Mouse (Mus musculus) liver, adult 2 months (tissue): ENCODE measurements around the gene Ttc37. TPM values are rescaled to one million over a fixed set of nuclear protein-coding genes. Genes with fewer than 3 reads are reported as not detected.

ENCODE experiments used
- DNase-seq: peaks from one replicate; pipeline ENCODE4 v3.0.0-alpha.2; 2011; ENCODE audit warnings: low read depth, low spot score; ENCODE audit errors: extremely low read depth
- H3K27ac ChIP-seq: fragments of 200-500 bp; replicated peaks from 2 replicates; pipeline ENCODE4 v1.5.1; 2012; ENCODE audit warnings: low read depth, mild to moderate bottlenecking, control low read depth, inconsistent platforms, low read length; ENCODE audit not compliant: insufficient read depth
- H3K27me3 ChIP-seq: fragments of 200-500 bp; 2 replicates; pipeline ENCODE4 v1.6.1; 2012; ENCODE audit warnings: mild to moderate bottlenecking, moderate library complexity, low read length, inconsistent platforms; ENCODE audit not compliant: control insufficient read depth, insufficient read depth
- H3K36me3 ChIP-seq: fragments of 200-500 bp; 2 replicates; pipeline ENCODE4 v1.6.1; 2012; ENCODE audit warnings: low read length, inconsistent platforms; ENCODE audit not compliant: control insufficient read depth, insufficient read depth
- H3K4me1 ChIP-seq: fragments of 200-500 bp; 2 replicates; pipeline ENCODE4 v1.6.1; 2011; ENCODE audit warnings: low read length; ENCODE audit not compliant: control insufficient read depth, insufficient read depth
- H3K4me3 ChIP-seq: fragments of 200-500 bp; 2 replicates; pipeline ENCODE4 v1.5.1; 2011; ENCODE audit warnings: low read depth, mild to moderate bottlenecking, control low read depth, low read length, moderate library complexity; ENCODE audit not compliant: insufficient read depth
- H3K79me2 ChIP-seq: fragments of 200-500 bp; 2 replicates; pipeline ENCODE4 v1.6.1; 2012; ENCODE audit warnings: inconsistent platforms, mild to moderate bottlenecking, low read length, moderate library complexity; ENCODE audit not compliant: control insufficient read depth, insufficient read depth
- H3K9ac ChIP-seq: fragments of 200-500 bp; 2 replicates; pipeline ENCODE4 v1.6.1; 2012; ENCODE audit warnings: low read depth, mild to moderate bottlenecking, control low read depth, inconsistent platforms, low read length
- CTCF ChIP-seq: fragments of 200-500 bp; IDR thresholded peaks from 2 replicates; pipeline ENCODE4 v1.5.1; 2011; ENCODE audit warnings: low read depth, low read length, control low read depth
- POLR2A ChIP-seq: fragments of 200-500 bp; IDR thresholded peaks from 2 replicates; pipeline ENCODE4 v1.6.1; 2011; ENCODE audit warnings: low read length, control low read depth; ENCODE audit not compliant: insufficient read depth; ENCODE audit errors: extremely low read depth
- WGBS: fragments of 180-500 bp; shearing (Covaris S2); methylation state at CpG from one replicate; pipeline ENCODE4 v1.1.7; 2018; 5-methylcytosine and 5-hydroxymethylcytosine counted together
- polyA plus RNA-seq: library from polyadenylated mRNA; depleted of rRNA; stranded (reverse); fragments of >200 nt; gene quantifications from 2 replicates; pipeline ENCODE4 v1.2.3, GENCODE M21; 2012; rRNA removed
- total RNA-seq: library from RNA; depleted of rRNA; stranded (reverse); fragments of >200 nt; gene quantifications from 2 replicates; pipeline ENCODE4 v1.2.3, GENCODE M21; 2014; rRNA removed

Gene Ttc37
- total RNA-seq (13.3 and 14.5 TPM in 2 replicates), polyA plus RNA-seq (4.0 and 4.8 TPM in 2 replicates)

DNA sequence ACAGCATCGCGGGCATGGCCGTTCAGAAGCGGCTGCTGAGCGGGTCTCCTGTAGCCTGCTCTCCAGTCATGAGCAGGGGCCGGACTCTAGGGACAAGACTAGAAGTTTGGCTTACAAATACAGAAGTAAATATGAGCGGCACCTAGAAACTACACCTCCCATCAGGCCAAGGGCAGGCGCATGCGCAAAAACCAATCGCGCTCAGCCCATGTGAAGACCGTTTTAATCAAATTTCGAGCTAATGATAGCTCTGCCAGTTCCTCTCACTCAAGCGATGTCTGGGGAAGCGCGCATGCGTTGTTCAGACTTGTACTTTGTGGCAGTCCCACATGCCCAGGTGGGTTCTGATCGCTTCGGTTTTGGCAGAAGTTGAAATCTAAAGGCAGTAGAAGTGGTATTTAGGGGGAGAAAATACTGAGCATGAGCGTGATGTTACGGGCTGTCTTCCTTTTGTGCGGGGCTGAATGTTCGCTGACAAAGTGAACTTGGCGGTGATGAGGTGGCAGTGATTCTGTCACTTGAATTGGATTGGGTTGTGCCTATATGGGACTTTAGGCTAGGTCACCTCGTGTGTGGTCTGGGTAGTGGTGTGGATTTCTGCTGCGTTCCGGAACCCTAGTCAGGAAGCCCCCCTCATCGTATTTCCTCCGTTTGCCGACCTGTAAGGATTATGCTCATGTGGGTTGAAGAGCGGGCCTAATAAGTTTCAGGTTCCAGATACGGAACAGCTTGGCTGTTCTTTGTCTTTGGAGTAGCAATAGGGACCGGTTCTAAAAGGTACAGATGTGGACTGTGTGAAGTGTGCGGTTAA, at the start of gene Ttc37, which contains the start of gene Arsk:
TSS of gene Ttc37 (plus strand) at position 242 of the 811 bp plus-strand sequence.
TSS of gene Arsk (minus strand) at position 168 of the 811 bp plus-strand sequence.
- H3K27me3 ChIP-seq, result no peaks in the 10 kb centered on the region
- peak within 1 kb of the TSS; percentile 78 for H3K9ac ChIP-seq
- H3K27ac ChIP-seq, result peak within 1 kb of the TSS; percentile 73
- peak; percentile 97 for DNase-seq
- H3K4me3 ChIP-seq, result peak within 1 kb of the TSS; percentile 84
- H3K36me3 ChIP-seq, result no peaks in the 10 kb centered on the region; the same call in 1 of the 2 replicates
- TF ChIP-seq POLR2A, result no peak
- TF ChIP-seq CTCF, result no peak
- H3K4me1 ChIP-seq, result peaks cover 5% of the 10 kb centered on the region
- peaks cover 5% of the 10 kb centered on the region; the same call in 1 of the 2 replicates for H3K79me2 ChIP-seq
- under 1% methylated on average over 34 of the region's 34 CpGs for WGBS

DNA sequence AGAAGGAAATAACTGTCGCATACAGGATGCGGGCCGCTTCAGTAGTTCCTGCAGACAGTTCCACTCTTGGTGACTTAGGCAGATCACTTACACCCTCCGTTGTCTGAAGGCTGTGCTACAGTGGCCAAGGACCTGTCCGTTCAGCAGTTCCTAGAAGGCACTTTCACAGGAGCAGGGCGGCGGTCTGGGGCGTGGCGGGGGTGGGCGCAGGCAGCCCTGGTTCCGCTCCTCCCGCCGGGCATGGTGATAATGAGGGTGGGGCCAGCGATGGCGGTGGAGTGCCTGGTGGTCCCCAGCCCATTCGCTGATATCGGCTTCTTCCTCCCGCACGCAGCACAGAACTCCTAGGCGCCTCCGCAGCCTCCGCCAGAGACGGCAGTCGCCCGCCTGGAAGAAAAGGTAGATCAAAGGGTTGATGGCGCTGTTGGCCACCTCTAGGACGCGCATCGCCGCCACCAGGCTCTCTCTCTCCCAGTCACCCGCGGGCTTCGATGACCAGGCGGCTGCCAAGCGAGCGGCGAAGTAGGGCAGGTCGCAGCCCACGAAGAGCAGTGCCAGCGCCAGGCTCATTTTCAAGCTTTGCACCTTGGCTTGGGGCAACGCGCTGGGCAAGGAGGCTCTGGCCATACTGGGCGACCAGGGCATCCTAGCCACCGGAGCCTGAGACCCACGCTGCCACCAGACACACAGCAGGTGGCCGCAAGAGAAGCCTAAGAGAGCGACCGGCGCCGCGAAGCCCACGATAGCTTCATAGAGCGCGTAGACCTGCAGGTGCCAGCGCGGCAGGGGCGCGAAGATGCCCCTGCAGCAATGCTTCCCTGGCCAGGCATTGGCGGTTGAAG, 42.9 kb upstream of the Ttc37 start:
- H3K27me3 ChIP-seq, result peaks cover 12% of the 10 kb centered on the region
- peak overlapping the region; percentile 16; the same call in 1 of the 2 replicates for H3K9ac ChIP-seq
- H3K36me3 ChIP-seq, result no peaks in the 10 kb centered on the region
- peaks cover 9% of the 10 kb centered on the region for H3K4me1 ChIP-seq
- peak overlapping the region; percentile 62; the same call in 1 of the 2 replicates for H3K4me3 ChIP-seq
- TF ChIP-seq POLR2A, result no peak
- WGBS, result 4% methylated on average over 59 of the region's 59 CpGs
- peak; percentile 13 for DNase-seq
- no peak overlapping the region for H3K27ac ChIP-seq
- no peaks in the 10 kb centered on the region for H3K79me2 ChIP-seq

DNA sequence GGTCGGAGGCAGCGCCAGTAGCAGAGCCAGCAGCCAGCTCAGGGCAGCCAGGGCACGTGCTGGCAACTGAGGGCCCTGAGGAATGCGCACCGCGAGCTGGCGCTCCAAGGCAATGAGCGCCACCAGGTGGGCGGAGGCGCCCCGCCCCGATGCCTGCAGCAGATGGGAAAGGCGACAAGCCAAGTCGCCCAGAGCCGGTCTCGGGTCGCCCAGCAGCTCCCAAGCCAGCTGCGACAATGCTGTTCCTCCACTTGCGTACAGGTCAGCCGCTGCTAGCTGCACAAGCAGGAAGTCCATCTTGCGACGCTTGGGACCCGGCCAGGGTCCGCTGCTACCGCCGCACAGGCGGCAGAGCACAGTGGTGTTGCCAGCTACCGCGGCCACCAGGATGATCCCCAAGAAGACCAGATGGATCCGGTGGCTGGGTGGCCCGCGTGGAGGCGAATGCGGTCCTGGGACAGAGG, 42.2 kb upstream of the Ttc37 start:
- DNase-seq, result peak; percentile 39
- no peak overlapping the region for H3K27ac ChIP-seq
- WGBS, result 1% methylated on average over 34 of the region's 34 CpGs
- no peak for TF ChIP-seq POLR2A
- peak; percentile 52 for TF ChIP-seq CTCF
- H3K79me2 ChIP-seq, result no peaks in the 10 kb centered on the region
- H3K27me3 ChIP-seq, result peaks cover 12% of the 10 kb centered on the region
- peak overlapping the region; percentile 62; the same call in 1 of the 2 replicates for H3K4me3 ChIP-seq
- no peaks in the 10 kb centered on the region; the same call in 1 of the 2 replicates for H3K36me3 ChIP-seq
- 0 out of 2 replicates have a peak overlapping the region, but pooled peaks have one; percentile 16 for H3K9ac ChIP-seq
- peaks cover 9% of the 10 kb centered on the region for H3K4me1 ChIP-seq

DNA sequence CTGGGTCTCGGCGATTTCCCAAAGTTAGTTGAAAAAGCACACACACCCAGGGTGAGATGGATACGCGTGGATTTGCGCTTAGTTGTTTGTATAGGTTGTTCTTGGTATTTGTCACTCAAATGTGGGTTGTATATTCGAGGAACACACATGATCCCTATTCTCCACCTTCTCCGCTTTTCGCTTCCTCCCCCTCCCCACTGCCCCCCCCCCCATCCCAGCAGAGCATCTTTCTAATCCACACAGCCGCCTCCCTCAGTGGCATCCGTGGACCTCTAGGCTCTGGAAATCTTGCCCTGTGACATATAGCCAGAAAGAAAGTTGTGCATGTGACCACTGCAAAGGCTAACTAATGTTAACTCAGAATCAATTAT, 41.7 kb upstream of the Ttc37 start, which contains the start of gene Gpr150:
TSS of gene Gpr150 (minus strand) at position 101 of the 371 bp plus-strand sequence.
- WGBS, result 27% methylated on average over 10 of the region's 10 CpGs
- H3K9ac ChIP-seq, result 0 out of 2 replicates have a peak within 1 kb of the TSS, but pooled peaks have one; percentile 16
- no peaks in the 10 kb centered on the region; the same call in 1 of the 2 replicates for H3K36me3 ChIP-seq
- H3K4me1 ChIP-seq, result peaks cover 9% of the 10 kb centered on the region
- peaks cover 12% of the 10 kb centered on the region for H3K27me3 ChIP-seq
- TF ChIP-seq CTCF, result no peak
- TF ChIP-seq POLR2A, result no peak
- peak within 1 kb of the TSS; percentile 62; the same call in 1 of the 2 replicates for H3K4me3 ChIP-seq
- no peaks in the 10 kb centered on the region for H3K79me2 ChIP-seq
- DNase-seq, result no peak
- H3K27ac ChIP-seq, result no peak within 1 kb of the TSS

DNA sequence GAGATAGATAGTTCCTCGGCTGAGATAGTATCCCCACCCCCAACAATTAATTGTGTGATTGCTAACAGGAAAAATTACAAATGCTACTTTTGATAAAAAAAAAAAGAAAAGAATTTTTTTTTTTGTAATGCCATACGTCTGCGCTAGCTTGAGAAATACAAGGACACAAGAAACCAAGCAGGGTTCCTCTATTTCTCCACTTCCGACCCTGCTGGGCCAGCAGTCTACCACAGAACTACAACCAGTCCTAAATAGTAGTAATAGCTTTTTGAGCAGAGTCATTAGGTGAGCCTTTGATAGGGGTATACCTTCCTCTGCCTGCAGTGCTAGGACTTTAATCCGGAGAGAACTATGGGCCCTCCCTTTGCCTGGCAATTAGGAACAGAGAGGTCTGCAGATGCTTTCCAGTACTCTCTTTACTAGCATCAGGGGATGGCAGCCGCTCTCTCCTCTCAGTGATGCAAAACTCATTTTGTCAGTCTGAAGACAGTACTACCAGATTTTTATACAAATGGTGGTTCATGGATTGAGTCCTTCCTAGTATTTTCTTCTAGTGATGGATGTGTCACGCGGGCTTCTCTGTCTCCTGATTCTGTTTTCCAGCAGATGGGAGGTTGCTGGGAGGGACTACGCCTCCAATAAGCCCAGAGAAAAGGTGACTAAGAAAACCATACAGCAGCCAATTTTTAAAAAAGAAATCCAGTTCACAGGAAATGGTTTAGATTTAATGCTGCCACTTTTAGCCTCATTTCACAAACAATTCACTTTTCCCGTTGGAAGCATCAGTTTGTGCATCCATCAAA, 41.1 kb upstream of the Ttc37 start:
- no peaks in the 10 kb centered on the region for H3K79me2 ChIP-seq
- 78% methylated on average over 10 of the region's 10 CpGs for WGBS

More for the DNA sequence above, 41.1 kb upstream of the Ttc37 start:
- no peak for TF ChIP-seq CTCF
- no peak for TF ChIP-seq POLR2A
- H3K4me3 ChIP-seq, result no peak overlapping the region
- DNase-seq, result no peak
- H3K9ac ChIP-seq, result no peak overlapping the region
- H3K27ac ChIP-seq, result no peak overlapping the region
- H3K4me1 ChIP-seq, result peaks cover 9% of the 10 kb centered on the region
- no peaks in the 10 kb centered on the region; the same call in 1 of the 2 replicates for H3K36me3 ChIP-seq
- peaks cover 12% of the 10 kb centered on the region for H3K27me3 ChIP-seq
